Mouse (Mus musculus) cortical plate, adult 2 months (tissue): ENCODE results near the gene Tgfb3.

ENCODE experiments used
- CTCF ChIP-seq: fragments of 200-500 bp; IDR thresholded peaks from 2 replicates; pipeline ENCODE4 v1.5.1; 2011; ENCODE audit warnings: mild to moderate bottlenecking, control low read depth, low read length; ENCODE audit not compliant: insufficient read depth; ENCODE audit errors: extremely low read depth
- POLR2A ChIP-seq: fragments of 200-500 bp; IDR thresholded peaks from 2 replicates; pipeline ENCODE4 v1.6.1; 2011; ENCODE audit warnings: mild to moderate bottlenecking, low read length, control low read depth; ENCODE audit not compliant: insufficient read depth; ENCODE audit errors: extremely low read depth

GRCm38 (mm10) chr12:86128122-86128521 lies 49.3 kb upstream of the Tgfb3 start:
- no peak for TF ChIP-seq POLR2A
- TF ChIP-seq CTCF, result no peak
